8 mouse cellular contexts compared by ENCODE assay signal in genomic region chr5:115572679-115573535, GRCm38 (mm10). TPM values are rescaled to one million over a fixed set of nuclear protein-coding genes. Genes with fewer than 3 reads are reported as not detected.
DNase-seq lines count a peak whose midpoint lies in the region; ATAC-seq and TF ChIP-seq lines count a peak whose summit lies in the region.

No protein-coding gene starts in this region.

- 0 out of 2 replicates have a peak, but pooled peaks have one; percentile 3 for TF ChIP-seq EP300 in heart, postnatal 0 days (IDR thresholded peaks at IDR 0.05; ENCODE audit: low read depth)

- no peak overlapping the region for H3K4me2 ChIP-seq in heart, postnatal 0 days (ENCODE audit: low read depth, low read length)

- no peak overlapping the region for H3K4me3 ChIP-seq in liver, adult 2 months (ENCODE audit: insufficient read depth, low read depth, low read length)
- H3K4me3 ChIP-seq in heart, postnatal 0 days (ENCODE audit: low read depth, low read length): no peak overlapping the region

- DNase-seq in liver, adult 2 months (ENCODE audit: extremely low read depth, low read depth, low spot score): no peak
- no peak for DNase-seq in liver
- peak; percentile 25 for DNase-seq in embryo, embryonic 11 days
- peak; percentile 73 for DNase-seq in heart, postnatal 0 days (ENCODE audit: low spot score)
- peak; percentile 37 to 76 for DNase-seq in left cerebral cortex, postnatal 25 days (ENCODE audit: low spot score in 2 of 2)
- peak; percentile 27 for DNase-seq in retina, postnatal 1 day
- no peak for DNase-seq in ovary, adult 18-20 months (ENCODE audit: low spot score)

- ATAC-seq in heart, postnatal 0 days (ENCODE audit: insufficient read depth, low read depth): peak; percentile 83
- no peak for ATAC-seq in activated CD4-positive, CD25-positive, alpha-beta regulatory T cell, adult 4 months

- no peaks in the 10 kb centered on the region for H3K27me3 ChIP-seq in liver, adult 2 months (ENCODE audit: control insufficient read depth, insufficient read depth, low read length)
- no peaks in the 10 kb centered on the region for H3K27me3 ChIP-seq in heart, postnatal 0 days (ENCODE audit: control insufficient read depth, insufficient read depth, low read length)

- 71% methylated on average over 17 of the region's 17 CpGs for WGBS in liver, adult 2 months
- 43% methylated on average over 17 of the region's 17 CpGs for WGBS in heart, postnatal 0 days

- H3K4me1 ChIP-seq in liver, adult 2 months (ENCODE audit: control insufficient read depth, insufficient read depth, low read length): peaks cover 10% of the 10 kb centered on the region
- H3K4me1 ChIP-seq in heart, postnatal 0 days (ENCODE audit: control insufficient read depth, insufficient read depth): peaks cover 11% of the 10 kb centered on the region; the same call in 1 of the 2 replicates

- TF ChIP-seq POLR2A in liver, adult 2 months (IDR thresholded peaks at IDR 0.05; ENCODE audit: extremely low read depth, insufficient read depth, low read length): no peak

- H3K9ac ChIP-seq in liver, adult 2 months (ENCODE audit: low read depth, low read length): no peak overlapping the region
- no peak overlapping the region for H3K9ac ChIP-seq in heart, postnatal 0 days (replicated peaks; ENCODE audit: low read depth, low read length)

- no peaks in the 10 kb centered on the region for H3K9me3 ChIP-seq in heart, postnatal 0 days (replicated peaks; ENCODE audit: control insufficient read depth, low read length)

- intact Hi-C loops in left cerebral cortex, postnatal 25 days (cut with DNase I): loop anchor here (5.0 kb wide), 1 partner anchor 59 kb away; the partner anchor contains the start of gene Rab35

- no peak for TF ChIP-seq CTCF in liver, adult 2 months (IDR thresholded peaks at IDR 0.05; ENCODE audit: low read depth, low read length)
- TF ChIP-seq CTCF in heart, postnatal 0 days (IDR thresholded peaks at IDR 0.05; ENCODE audit: low read depth): no peak

- H3K79me2 ChIP-seq in liver, adult 2 months (ENCODE audit: control insufficient read depth, insufficient read depth, low read length): peaks cover 17% of the 10 kb centered on the region; the same call in 1 of the 2 replicates

- peaks cover 14% of the 10 kb centered on the region; the same call in 1 of the 2 replicates for H3K36me3 ChIP-seq in liver, adult 2 months (ENCODE audit: control insufficient read depth, insufficient read depth, low read length)
- peaks cover 41% of the 10 kb centered on the region for H3K36me3 ChIP-seq in heart, postnatal 0 days (replicated peaks; ENCODE audit: control insufficient read depth, insufficient read depth, low read length)

- peak overlapping the region; percentile 66 for H3K27ac ChIP-seq in liver, adult 2 months (replicated peaks; ENCODE audit: insufficient read depth, low read depth, low read length)
- H3K27ac ChIP-seq in heart, postnatal 0 days (ENCODE audit: low read depth): peak overlapping the region; percentile 79

RNA-seq across cellular contexts. Expression of gene Gcn1l1, which starts 7.9 kb away (rescaled TPM):
- total RNA-seq in liver, adult 2 months (2014; rRNA removed): 14.8 and 18.3 TPM in 2 replicates
- 23.2 and 28.8 TPM in 2 replicates for polyA plus RNA-seq in liver, adult 2 months (2012; rRNA removed)
- 38.3 and 42.8 TPM in 2 replicates for total RNA-seq in heart, postnatal 0 days (2014; rRNA removed; ENCODE audit: low replicate concordance)
- 12.9 and 13.6 TPM in 2 replicates for polyA plus RNA-seq in heart, postnatal 0 days (2015; fragmentation: Nextera tagmentation; extraction: Ambion mirVana)
- total RNA-seq in left cerebral cortex, postnatal 25 days (2021): 10 to 100 TPM; 61.4 to 75.7 TPM
- polyA plus RNA-seq in activated CD4-positive, CD25-positive, alpha-beta regulatory T cell, adult 4 months (2017; shearing (Covaris generic)): 10 to 100 TPM; 22.2 to 30.6 TPM

RNA-seq across cellular contexts. Expression of gene Rplp0, which starts 13.6 kb away (rescaled TPM):
- 709 and 835 TPM in 2 replicates for total RNA-seq in liver, adult 2 months (2014; rRNA removed)
- polyA plus RNA-seq in liver, adult 2 months (2012; rRNA removed): 607 and 623 TPM in 2 replicates
- 2,397 and 2,522 TPM in 2 replicates for total RNA-seq in heart, postnatal 0 days (2014; rRNA removed; ENCODE audit: low replicate concordance)
- polyA plus RNA-seq in heart, postnatal 0 days (2015; fragmentation: Nextera tagmentation; extraction: Ambion mirVana): 877 and 933 TPM in 2 replicates
- total RNA-seq in left cerebral cortex, postnatal 25 days (2021): 100 to 1,000 TPM; 208 to 218 TPM
- 1,000 to 10,000 TPM; 4,414 to 4,537 TPM for polyA plus RNA-seq in activated CD4-positive, CD25-positive, alpha-beta regulatory T cell, adult 4 months (2017; shearing (Covaris generic))

RNA-seq across cellular contexts. Expression of gene Rab35, which starts 58.8 kb away (rescaled TPM):
- 5.5 and 7.0 TPM in 2 replicates for total RNA-seq in liver, adult 2 months (2014; rRNA removed)
- polyA plus RNA-seq in liver, adult 2 months (2012; rRNA removed): 20.1 and 21.3 TPM in 2 replicates
- total RNA-seq in heart, postnatal 0 days (2014; rRNA removed; ENCODE audit: low replicate concordance): 37.4 and 43.6 TPM in 2 replicates
- 13.4 and 14.1 TPM in 2 replicates for polyA plus RNA-seq in heart, postnatal 0 days (2015; fragmentation: Nextera tagmentation; extraction: Ambion mirVana)
- total RNA-seq in left cerebral cortex, postnatal 25 days (2021): 10 to 100 TPM; 86.0 to 96.7 TPM
- polyA plus RNA-seq in activated CD4-positive, CD25-positive, alpha-beta regulatory T cell, adult 4 months (2017; shearing (Covaris generic)): 1 to 10 TPM; 8.0 to 8.5 TPM

Comparison
In these comparisons a context has a peak if more than half of its experiments do, and no peak if none do; other contexts are left out.
1. DNase-seq: peak in embryo, embryonic 11 days (single experiment), heart, postnatal 0 days (single experiment), left cerebral cortex, postnatal 25 days (2 of 2) and retina, postnatal 1 day (single experiment); none in liver, adult 2 months (single experiment), liver (single experiment) and ovary, adult 18-20 months (single experiment).